Mouse (Mus musculus) embryo, embryonic 11.5 days (tissue): ENCODE measurements around the gene Acot12.

Experiments used
- DNase-seq: peaks from one replicate; pipeline ENCODE4 v3.0.0-alpha.2; 2012; ENCODE audit warnings: low read depth, low spot score

Gene Acot12

GRCm38 (mm10) chr13:91741280-91742047 is at the start of gene Acot12:
Acot12 (plus strand) TSS chr13:91741512.
- DNase-seq = peak; percentile 19

GRCm38 (mm10) chr13:91693615-91694014 is 47.7 kb upstream of the Acot12 start:
- DNase-seq = no peak

GRCm38 (mm10) chr13:91695406-91695805 is 45.9 kb upstream of the Acot12 start:
- DNase-seq = no peak

GRCm38 (mm10) chr13:91696109-91696645 is 45.1 kb upstream of the Acot12 start:
- DNase-seq = no peak

GRCm38 (mm10) chr13:91697011-91697410 is 44.3 kb upstream of the Acot12 start:
- DNase-seq = peak; percentile 40

- DNase-seq = no peak
Observed at GRCm38 (mm10) chr13:91702337-91702736, 39.0 kb upstream of the Acot12 start.

GRCm38 (mm10) chr13:91719487-91719886 is 21.8 kb upstream of the Acot12 start:
- no peak for DNase-seq

GRCm38 (mm10) chr13:91723108-91723735 is 18.1 kb upstream of the Acot12 start:
- DNase-seq = no peak

- no peak for DNase-seq
Observed at GRCm38 (mm10) chr13:91723736-91724119, 17.6 kb upstream of the Acot12 start.

GRCm38 (mm10) chr13:91724211-91724610 is 17.1 kb upstream of the Acot12 start:
- no peak for DNase-seq

- DNase-seq = no peak
Observed at GRCm38 (mm10) chr13:91725130-91725529, 16.2 kb upstream of the Acot12 start.

- DNase-seq = no peak
Observed at GRCm38 (mm10) chr13:91727899-91728298, 13.4 kb upstream of the Acot12 start.

GRCm38 (mm10) chr13:91737191-91737590 is 4.1 kb upstream of the Acot12 start:
- no peak for DNase-seq

- DNase-seq = no peak
Observed at GRCm38 (mm10) chr13:91740851-91741250, 461 bp upstream of the Acot12 start.

GRCm38 (mm10) chr13:91743180-91743579 is 1.9 kb downstream of the Acot12 start:
- no peak for DNase-seq

- no peak for DNase-seq
Observed at GRCm38 (mm10) chr13:91746470-91746869, 5.2 kb downstream of the Acot12 start.

GRCm38 (mm10) chr13:91748401-91748800 is 7.1 kb downstream of the Acot12 start:
- no peak for DNase-seq

- DNase-seq = no peak
Observed at GRCm38 (mm10) chr13:91749981-91750380, 8.7 kb downstream of the Acot12 start.

- no peak for DNase-seq
Observed at GRCm38 (mm10) chr13:91753724-91754123, 12.4 kb downstream of the Acot12 start.

GRCm38 (mm10) chr13:91754762-91755161 is 13.4 kb downstream of the Acot12 start:
- DNase-seq = no peak

GRCm38 (mm10) chr13:91756230-91756629 is 14.9 kb downstream of the Acot12 start:
- no peak for DNase-seq

GRCm38 (mm10) chr13:91758316-91759048 is 17.2 kb downstream of the Acot12 start:
- no peak for DNase-seq
